Mouse (Mus musculus) megakaryocyte, embryonic 14.5 days (primary cell): ENCODE results near the gene H2-Aa.

Source experiments
- FLI1 ChIP-seq: IDR thresholded peaks from 2 replicates; pipeline ENCODE4 v1.6.1; 2012; ENCODE audit warnings: low read length, inconsistent platforms, mixed read lengths
- GATA1 ChIP-seq: IDR thresholded peaks from 3 replicates; pipeline ENCODE4 v1.6.1; 2012; ENCODE audit warnings: mixed read lengths, low read length, inconsistent platforms, borderline replicate concordance

GRCm38 (mm10) chr17:34264452-34265351, 22.9 kb downstream of the H2-Aa start:
- TF ChIP-seq GATA1 (no peak), FLI1 (no peak)
